Mouse (Mus musculus) retina, embryonic 14.5 days (tissue): ENCODE measurements at regions not wholly inside any gene's neighbourhood (a gene's known extent, or its start where the extent isn't known, plus 50 kb on each side); places are given as distances from the start of the nearest gene placed in this dataset.
A peak's percentile ranks its signal among the peaks of the same experiment; 100 is the strongest.

Experiments used
- DNase-seq: peaks from one replicate; pipeline ENCODE4 v3.0.0-alpha.2; 2015; ENCODE audit warnings: low spot score

DNA sequence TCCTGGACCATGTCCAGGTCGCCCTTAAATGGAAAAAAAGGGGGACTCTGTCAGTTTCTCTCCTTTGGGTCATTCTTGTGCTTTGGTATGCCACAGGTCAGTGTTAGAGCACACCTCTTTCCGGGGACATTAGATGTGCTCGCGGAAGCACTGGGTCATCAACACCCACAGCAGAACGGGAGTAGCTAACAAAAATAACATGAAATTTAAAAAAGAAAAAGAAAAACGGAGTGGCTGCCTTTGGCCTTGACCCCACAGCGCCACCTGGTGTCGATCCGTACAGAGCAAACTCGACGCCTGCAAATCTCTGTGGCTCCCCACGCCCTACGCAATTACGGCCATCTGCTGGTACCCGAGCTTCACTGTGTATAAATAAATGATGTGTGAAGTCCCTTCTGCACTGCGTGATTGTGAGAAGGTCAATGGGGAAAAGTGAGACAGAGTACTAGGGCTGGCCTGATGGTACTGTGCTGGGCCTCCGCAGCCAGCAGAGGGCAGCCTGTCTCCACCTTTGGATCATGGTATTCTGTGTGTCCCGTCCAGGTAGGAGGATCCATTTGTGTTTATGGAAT is 99.0 kb upstream of the Slc7a12 start:
- peak; percentile 83 for DNase-seq

- DNase-seq = no peak
Measured at GRCm38 (mm10) chr3:14390656-14391055, 89.8 kb upstream of the Slc7a12 start.

- no peak for DNase-seq
Measured at GRCm38 (mm10) chr3:14398676-14399075, 81.8 kb upstream of the Slc7a12 start.

- no peak for DNase-seq
Measured at GRCm38 (mm10) chr3:14408435-14409125, 71.9 kb upstream of the Slc7a12 start.
